Mouse (Mus musculus) spleen, postnatal 36 days (tissue): Measurements from ENCODE around the gene C87977.
"Not testable (repeated sequence)": the region's sequence is repeated elsewhere in the genome, so short reads cannot be mapped to it uniquely, and the experiment has no call there.

Experiments
- DNase-seq, 2 experiments: peaks; one replicate each; pipeline ENCODE4 v3.0.0; 2022; ENCODE audit warnings: low spot score in 2 of 2, mixed read lengths in 1 of 2

Gene C87977

GRCm38 (mm10) chr4:144213218-144213617 lies at the start of gene C87977:
TSS of gene C87977 (minus strand) at chr4:144213318.
- DNase-seq = not testable (repeated sequence)

GRCm38 (mm10) chr4:144254768-144255167 lies 41.6 kb upstream of the C87977 start:
- not testable (repeated sequence) for DNase-seq

GRCm38 (mm10) chr4:144190419-144190818 lies 22.7 kb downstream of the C87977 start, which contains the start of gene Oog2:
TSS of gene Oog2 (plus strand) at chr4:144190719.
- DNase-seq = no peak

GRCm38 (mm10) chr4:144162563-144162962 lies 50.6 kb downstream of the C87977 start, which contains the start of gene Oog3:
TSS of gene Oog3 (minus strand) at chr4:144162663.
- no peak for DNase-seq
